Mouse (Mus musculus): Measurements from ENCODE around the gene Ogfod2. TPM values are rescaled to one million over a fixed set of nuclear protein-coding genes. Genes with fewer than 3 reads are reported as not detected.
A peak's percentile ranks its signal among the peaks of the same experiment; 100 is the strongest.

Gene Ogfod2
- total and polyA plus RNA-seq, 2 experiments from 2014 or later = 39.5 to 70.4 TPM

GRCm38 (mm10) chr5:124093120-124093794 lies 18.8 kb upstream of the Ogfod2 start:
- H3K9ac ChIP-seq (replicated peaks; ENCODE audit: low read length, poor library complexity, severe bottlenecking) = peak overlapping the region; percentile 24; the same call in 1 of the 2 replicates
- no peak overlapping the region for H3K4me3 ChIP-seq (ENCODE audit: low read depth, low read length)
- no peaks in the 10 kb centered on the region for H3K9me3 ChIP-seq (ENCODE audit: low read length)
- no peaks in the 10 kb centered on the region for H3K27me3 ChIP-seq (ENCODE audit: insufficient read depth, low read length)
- H3K4me1 ChIP-seq (ENCODE audit: insufficient read depth, low read length) = 0 out of 2 replicates have a peak, but pooled peaks cover 7% of the 10 kb centered on the region
- 0 out of 2 replicates have a peak overlapping the region, but pooled peaks have one; percentile 4 for H3K4me2 ChIP-seq (ENCODE audit: low read depth, low read length, poor library complexity, severe bottlenecking)
- DNase-seq (ENCODE audit: low spot score) (no peak), ATAC-seq (ENCODE audit: low FRiP score) (no peak)
- H3K27ac ChIP-seq (ENCODE audit: low read depth, low read length) = no peak overlapping the region
- TF ChIP-seq CTCF (IDR thresholded peaks at IDR 0.05) = no peak
- H3K36me3 ChIP-seq (ENCODE audit: insufficient read depth, low read length) = peaks cover 11% of the 10 kb centered on the region
- WGBS = 69% methylated on average over 11 of the region's 11 CpGs

GRCm38 (mm10) chr5:124093852-124094604 lies 18.1 kb upstream of the Ogfod2 start:
- no peak for TF ChIP-seq CTCF (IDR thresholded peaks at IDR 0.05)
- WGBS = 86% methylated on average over 12 of the region's 12 CpGs
- Histone ChIP-seq H3K9me3 (ENCODE audit: low read length) (no peaks in the 10 kb centered on the region), H3K4me1 (ENCODE audit: insufficient read depth, low read length) (0 out of 2 replicates have a peak, but pooled peaks cover 7% of the 10 kb centered on the region), H3K27me3 (ENCODE audit: insufficient read depth, low read length) (no peaks in the 10 kb centered on the region), H3K4me3 (ENCODE audit: low read depth, low read length) (peak overlapping the region; percentile 57), H3K4me2 (ENCODE audit: low read depth, low read length, poor library complexity, severe bottlenecking) (peak overlapping the region; percentile 66), H3K27ac (ENCODE audit: low read depth, low read length) (no peak overlapping the region), H3K36me3 (ENCODE audit: insufficient read depth, low read length) (peaks cover 11% of the 10 kb centered on the region), H3K9ac (replicated peaks; ENCODE audit: low read length, poor library complexity, severe bottlenecking) (peak overlapping the region; percentile 24; the same call in 1 of the 2 replicates)
- DNase-seq (ENCODE audit: low spot score) (no peak), ATAC-seq (ENCODE audit: low FRiP score) (no peak)

- H3K4me2 ChIP-seq (ENCODE audit: low read depth, low read length, poor library complexity, severe bottlenecking) = peak overlapping the region; percentile 66
- H3K9ac ChIP-seq (replicated peaks; ENCODE audit: low read length, poor library complexity, severe bottlenecking) = peak overlapping the region; percentile 79
- ATAC-seq (ENCODE audit: low FRiP score) = no peak; the same call in 1 of the 2 replicates
- H3K36me3 ChIP-seq (ENCODE audit: insufficient read depth, low read length) = peaks cover under 1% of the 10 kb centered on the region; the same call in 1 of the 2 replicates
- H3K4me1 ChIP-seq (ENCODE audit: insufficient read depth, low read length) = 0 out of 2 replicates have a peak, but pooled peaks cover 7% of the 10 kb centered on the region
- no peaks in the 10 kb centered on the region for H3K9me3 ChIP-seq (ENCODE audit: low read length)
- DNase-seq (ENCODE audit: low spot score) = no peak
- peak overlapping the region; percentile 33 for H3K27ac ChIP-seq (ENCODE audit: low read depth, low read length)
- 9% methylated on average over 19 of the region's 19 CpGs for WGBS
- peak; percentile 22; the same call in 1 of the 2 replicates for TF ChIP-seq CTCF (IDR thresholded peaks at IDR 0.05)
- no peaks in the 10 kb centered on the region for H3K27me3 ChIP-seq (ENCODE audit: insufficient read depth, low read length)
- H3K4me3 ChIP-seq (ENCODE audit: low read depth, low read length) = peak overlapping the region; percentile 57
These were observed 17.0 kb upstream of the Ogfod2 start for GRCm38 (mm10) chr5:124095077-124095581.

GRCm38 (mm10) chr5:124095596-124096232 lies 16.4 kb upstream of the Ogfod2 start, which contains the start of gene Abcb9:
Gene Abcb9, minus strand, starts transcription at chr5:124095798.
- Histone ChIP-seq H3K4me3 (ENCODE audit: low read depth, low read length) (peak within 1 kb of the TSS; percentile 57), H3K4me2 (ENCODE audit: low read depth, low read length, poor library complexity, severe bottlenecking) (peak within 1 kb of the TSS; percentile 66), H3K9me3 (ENCODE audit: low read length) (no peaks in the 10 kb centered on the region), H3K4me1 (ENCODE audit: insufficient read depth, low read length) (0 out of 2 replicates have a peak, but pooled peaks cover 7% of the 10 kb centered on the region), H3K36me3 (ENCODE audit: insufficient read depth, low read length) (no peaks in the 10 kb centered on the region), H3K27me3 (ENCODE audit: insufficient read depth, low read length) (no peaks in the 10 kb centered on the region), H3K27ac (ENCODE audit: low read depth, low read length) (peak within 1 kb of the TSS; percentile 33), H3K9ac (replicated peaks; ENCODE audit: low read length, poor library complexity, severe bottlenecking) (peak within 1 kb of the TSS; percentile 79)
- TF ChIP-seq CTCF (IDR thresholded peaks at IDR 0.05) = no peak
- WGBS = 1% methylated on average over 37 of the region's 42 CpGs
- ATAC-seq (ENCODE audit: low FRiP score) (peak; percentile 76), DNase-seq (ENCODE audit: low spot score) (peak; percentile 92)

GRCm38 (mm10) chr5:124098923-124099322 lies 13.2 kb upstream of the Ogfod2 start:
- DNase-seq (ENCODE audit: low spot score) (no peak), ATAC-seq (ENCODE audit: low FRiP score) (no peak)
- Histone ChIP-seq H3K36me3 (ENCODE audit: insufficient read depth, low read length) (no peaks in the 10 kb centered on the region), H3K27me3 (ENCODE audit: insufficient read depth, low read length) (no peaks in the 10 kb centered on the region), H3K9me3 (ENCODE audit: low read length) (no peaks in the 10 kb centered on the region), H3K27ac (ENCODE audit: low read depth, low read length) (no peak overlapping the region), H3K9ac (replicated peaks; ENCODE audit: low read length, poor library complexity, severe bottlenecking) (no peak overlapping the region), H3K4me3 (ENCODE audit: low read depth, low read length) (no peak overlapping the region), H3K4me2 (ENCODE audit: low read depth, low read length, poor library complexity, severe bottlenecking) (no peak overlapping the region), H3K4me1 (ENCODE audit: insufficient read depth, low read length) (0 out of 2 replicates have a peak, but pooled peaks cover 4% of the 10 kb centered on the region)
- TF ChIP-seq CTCF (IDR thresholded peaks at IDR 0.05) = no peak
- 88% methylated on average over 2 of the region's 2 CpGs for WGBS

Measured in midbrain, postnatal 0 days (tissue).